Comparison of ENCODE assay signal across 9 mouse cellular contexts in genomic region chr2:127655419-127655818, GRCm38 (mm10). TPM values are rescaled to one million over a fixed set of nuclear protein-coding genes. Genes with fewer than 3 reads are reported as not detected.
A peak's percentile ranks its signal among the peaks of the same experiment; 100 is the strongest.
DNase-seq lines count a peak whose midpoint lies in the region; ATAC-seq and TF ChIP-seq lines count a peak whose summit lies in the region.
"Had no signal": no experiment of that assay in that cellular context is flagged by ENCODE, and none has a peak within 500 bp of the region (broad histone marks: within the 10 kb centered on the region; RNA-seq: fewer than 3 reads in every experiment).

No protein-coding gene starts in this region.

- WGBS in heart, embryonic 14.5 days: 12% methylated on average over 9 of the region's 9 CpGs
- WGBS in forebrain, embryonic 14.5 days: 5% methylated on average over 9 of the region's 9 CpGs
- 3% methylated on average over 9 of the region's 9 CpGs for WGBS in kidney, postnatal 0 days
- WGBS in neural tube, embryonic 15.5 days: 6% methylated on average over 9 of the region's 9 CpGs

- no peak overlapping the region for H3K27ac ChIP-seq in heart, embryonic 14.5 days (replicated peaks in 1 of 2; ENCODE audit: control insufficient read depth in 1 of 2, insufficient read depth in 1 of 2, low read depth in 2 of 2, low read length in 2 of 2)
- H3K27ac ChIP-seq in forebrain, embryonic 14.5 days (ENCODE audit: low read depth, low read length): no peak overlapping the region
- H3K27ac ChIP-seq in kidney, postnatal 0 days: peak overlapping the region; percentile 79
- no peak overlapping the region for H3K27ac ChIP-seq in neural tube, embryonic 15.5 days (replicated peaks)

- H3K4me3 ChIP-seq in heart, embryonic 14.5 days (ENCODE audit: control insufficient read depth in 1 of 2, insufficient read depth in 1 of 2, low read depth in 1 of 2, low read length in 2 of 2): peak overlapping the region; percentile 5 to 51; a peak in 3 of 4 replicates
- H3K4me3 ChIP-seq in forebrain, embryonic 14.5 days (ENCODE audit: low read depth, low read length): peak overlapping the region; percentile 32; the same call in 1 of the 2 replicates
- H3K4me3 ChIP-seq in kidney, postnatal 0 days (replicated peaks; ENCODE audit: low read depth, low read length): peak overlapping the region; percentile 49
- peak overlapping the region; percentile 50 for H3K4me3 ChIP-seq in neural tube, embryonic 15.5 days (replicated peaks)
- H3K4me3 ChIP-seq: myocyte had no signal

- no peaks in the 10 kb centered on the region for H3K9me3 ChIP-seq in heart, embryonic 14.5 days (ENCODE audit: control insufficient read depth, low read length)
- no peaks in the 10 kb centered on the region for H3K9me3 ChIP-seq in forebrain, embryonic 14.5 days (replicated peaks; ENCODE audit: control insufficient read depth, low read length)
- H3K9me3 ChIP-seq in kidney, postnatal 0 days (replicated peaks; ENCODE audit: low read length): no peaks in the 10 kb centered on the region
- no peaks in the 10 kb centered on the region for H3K9me3 ChIP-seq in neural tube, embryonic 15.5 days (replicated peaks)

- H3K4me1 ChIP-seq in heart, embryonic 14.5 days (ENCODE audit: control insufficient read depth in 2 of 2, insufficient read depth in 2 of 2, low read length in 2 of 2): peaks cover 3 to 11% of the 10 kb centered on the region in 2 experiments; a peak in 3 of 4 replicates
- H3K4me1 ChIP-seq in forebrain, embryonic 14.5 days (ENCODE audit: control insufficient read depth, insufficient read depth, low read length): no peaks in the 10 kb centered on the region
- no peaks in the 10 kb centered on the region for H3K4me1 ChIP-seq in kidney, postnatal 0 days (replicated peaks; ENCODE audit: insufficient read depth, low read length)
- peaks cover 13% of the 10 kb centered on the region for H3K4me1 ChIP-seq in neural tube, embryonic 15.5 days

- H3K27me3 ChIP-seq in heart, embryonic 14.5 days (ENCODE audit: control insufficient read depth, insufficient read depth, low read length): peaks cover 67% of the 10 kb centered on the region
- H3K27me3 ChIP-seq in forebrain, embryonic 14.5 days (replicated peaks; ENCODE audit: control insufficient read depth, insufficient read depth, low read length): peaks cover 38% of the 10 kb centered on the region
- H3K27me3 ChIP-seq in kidney, postnatal 0 days (ENCODE audit: insufficient read depth, low read length): 0 out of 2 replicates have a peak, but pooled peaks cover 8% of the 10 kb centered on the region
- H3K27me3 ChIP-seq in neural tube, embryonic 15.5 days (replicated peaks): peaks cover 56% of the 10 kb centered on the region

- ATAC-seq in heart, embryonic 14.5 days (ENCODE audit: insufficient number of reproducible peaks, insufficient read depth, low FRiP score, low read depth): no peak
- ATAC-seq in forebrain, embryonic 14.5 days: no peak
- ATAC-seq in kidney, postnatal 0 days (replicated peaks; ENCODE audit: low FRiP score, low read depth): no peak
- no peak for ATAC-seq in neural tube, embryonic 15.5 days (ENCODE audit: low FRiP score)

- no peak overlapping the region for H3K9ac ChIP-seq in heart, embryonic 14.5 days (ENCODE audit: low read length)
- no peak overlapping the region for H3K9ac ChIP-seq in forebrain, embryonic 14.5 days (ENCODE audit: low read length)
- H3K9ac ChIP-seq in kidney, postnatal 0 days (ENCODE audit: low read depth, low read length): peak overlapping the region; percentile 63
- H3K9ac ChIP-seq in neural tube, embryonic 15.5 days (replicated peaks): peak overlapping the region; percentile 45; the same call in 1 of the 2 replicates

- no peaks in the 10 kb centered on the region for H3K36me3 ChIP-seq in heart, embryonic 14.5 days (ENCODE audit: control insufficient read depth, insufficient read depth, low read length)
- H3K36me3 ChIP-seq in forebrain, embryonic 14.5 days (ENCODE audit: control insufficient read depth, insufficient read depth, low read length): no peaks in the 10 kb centered on the region
- H3K36me3 ChIP-seq in kidney, postnatal 0 days (ENCODE audit: insufficient read depth, low read length): no peaks in the 10 kb centered on the region
- no peaks in the 10 kb centered on the region for H3K36me3 ChIP-seq in neural tube, embryonic 15.5 days

- TF ChIP-seq CTCF in kidney, postnatal 0 days (IDR thresholded peaks at IDR 0.05; ENCODE audit: low read depth): no peak

- no peak for DNase-seq in heart, postnatal 4 days
- no peak for DNase-seq in forebrain, embryonic 14.5 days (ENCODE audit: low spot score)
- no peak for DNase-seq in kidney, postnatal 0 days (ENCODE audit: low spot score)
- DNase-seq in spleen, postnatal 10 days (ENCODE audit: low spot score in 2 of 2): no peak
- no peak for DNase-seq in c-Kit-positive CD71-positive TER-119-positive erythroid progenitor cells, embryonic 14.5 days (ENCODE audit: low spot score)
- DNase-seq in thymus, postnatal 0 days (ENCODE audit: low spot score): no peak

- peak overlapping the region; percentile 92 for H3K4me2 ChIP-seq in heart, embryonic 14.5 days (ENCODE audit: low read length)
- no peak overlapping the region for H3K4me2 ChIP-seq in forebrain, embryonic 14.5 days (ENCODE audit: low read length)
- peak overlapping the region; percentile 76 for H3K4me2 ChIP-seq in kidney, postnatal 0 days (ENCODE audit: low read length)
- H3K4me2 ChIP-seq in neural tube, embryonic 15.5 days: peak overlapping the region; percentile 97

RNA-seq across cellular contexts. Expression of gene Mal, which starts 1.1 kb away (rescaled TPM):
- polyA plus RNA-seq in heart, embryonic 14.5 days (2014; fragmentation: Nextera tagmentation; extraction: Ambion mirVana): 2.1 and 2.6 TPM in 2 replicates
- 1 to 10 TPM; 1.2 to 2.7 TPM for total RNA-seq in heart, postnatal 4 days (2021)
- polyA plus RNA-seq in forebrain, embryonic 14.5 days (2014; fragmentation: Nextera tagmentation; extraction: Ambion mirVana): 0.80 and 1.1 TPM in 2 replicates
- 145 and 146 TPM in 2 replicates for polyA plus RNA-seq in kidney, postnatal 0 days (2015; fragmentation: Nextera tagmentation; extraction: Ambion mirVana)
- 7.0 and 8.0 TPM in 2 replicates for polyA plus RNA-seq in neural tube, embryonic 15.5 days (2015; fragmentation: Nextera tagmentation; extraction: Ambion mirVana)
- 1.1 and 4.6 TPM in 2 replicates for polyA plus RNA-seq in thymus, postnatal 0 days (2015; fragmentation: Nextera tagmentation; extraction: Ambion mirVana)

Comparison
In these comparisons a context has a peak if more than half of its experiments do, and no peak if none do; other contexts are left out.
1. H3K9ac ChIP-seq: peak in kidney, postnatal 0 days (single experiment) and neural tube, embryonic 15.5 days (single experiment); none in heart, embryonic 14.5 days (single experiment) and forebrain, embryonic 14.5 days (single experiment).
2. RNA of gene Mal, which starts 1.1 kb away (polyA plus RNA-seq): 145 to 146 TPM in kidney, postnatal 0 days; 7.0 to 8.0 TPM in neural tube, embryonic 15.5 days, 1.1 to 4.6 TPM in thymus, postnatal 0 days, 2.1 to 2.6 TPM in heart, embryonic 14.5 days and 0.80 to 1.1 TPM in forebrain, embryonic 14.5 days; every median in the first group is over 10 times any median in the second.
3. Peak in every context shown above with its lines, with median percentiles within 50 percentile points of each other: H3K4me3 ChIP-seq.